Mouse (Mus musculus) liver, postnatal 0 days (tissue): ENCODE measurements around the gene Gm20809. TPM values are rescaled to one million over a fixed set of nuclear protein-coding genes. Genes with fewer than 3 reads are reported as not detected.
"Not testable (repeated sequence)": the region's sequence is repeated elsewhere in the genome, so short reads cannot be mapped to it uniquely, and the experiment has no call there.

ENCODE experiments used
- ATAC-seq: fragments of 200-750 bp; cut with Nextera tagmentation; 2 replicates; pipeline ENCODE4 v1.8.0; 2017; ENCODE audit warnings: mild to moderate bottlenecking, moderate library complexity
- DNase-seq: peaks from one replicate; pipeline ENCODE4 v3.0.0-alpha.2; 2016
- H3K27ac ChIP-seq: fragments of 300-500 bp; sonication (generic); 2 replicates; pipeline ENCODE4 v1.5.1; 2014; ENCODE audit warnings: antibody characterized with exemption, moderate library complexity, mild to moderate bottlenecking, low read depth
- H3K27me3 ChIP-seq: fragments of 300-500 bp; sonication (generic); 2 replicates; pipeline ENCODE4 v1.6.1; 2014; ENCODE audit warnings: low read length, control low read depth, mixed read lengths; ENCODE audit not compliant: insufficient read depth
- H3K36me3 ChIP-seq: fragments of 300-500 bp; sonication (generic); replicated peaks from 2 replicates; pipeline ENCODE4 v1.6.1; 2014; ENCODE audit warnings: mild to moderate bottlenecking, control low read depth, low read length, moderate library complexity, mixed read lengths; ENCODE audit not compliant: insufficient read depth
- H3K4me1 ChIP-seq: fragments of 300-500 bp; sonication (generic); 2 replicates; pipeline ENCODE4 v1.6.1; 2014; ENCODE audit warnings: antibody characterized with exemption, mild to moderate bottlenecking, control low read depth; ENCODE audit not compliant: insufficient read depth
- H3K4me2 ChIP-seq: fragments of 300-500 bp; sonication (generic); 2 replicates; pipeline ENCODE4 v1.6.1; 2014; ENCODE audit warnings: low read depth, mild to moderate bottlenecking, low read length, moderate library complexity, mixed read lengths
- H3K4me3 ChIP-seq: fragments of 300-500 bp; sonication (generic); 2 replicates; pipeline ENCODE4 v1.5.1; 2014; ENCODE audit warnings: low read depth, low read length
- H3K9ac ChIP-seq: fragments of 300-500 bp; sonication (generic); replicated peaks from 2 replicates; pipeline ENCODE4 v1.6.1; 2014; ENCODE audit warnings: mild to moderate bottlenecking, moderate library complexity
- H3K9me3 ChIP-seq: fragments of 300-500 bp; sonication (generic); 2 replicates; pipeline ENCODE4 v1.6.1; 2016; ENCODE audit warnings: mild to moderate bottlenecking, control low read depth, low read length, mixed read lengths
- WGBS: fragments of 180-500 bp; shearing (Covaris S2); extraction: QIAGEN DNeasy Blood & Tissue Kit; methylation state at CpG from one replicate; pipeline ENCODE4 v1.1.7; 2014; ENCODE audit not compliant: insufficient replicate concordance; 5-methylcytosine and 5-hydroxymethylcytosine counted together
- polyA plus RNA-seq: library from polyadenylated mRNA; unstranded; fragments of >200 nt; fragmentation: Nextera tagmentation; extraction: Ambion mirVana; gene quantifications from 2 replicates; pipeline ENCODE4 v1.2.1, GENCODE M21; 2015

Gene Gm20809
- not detected in 2 replicates for polyA plus RNA-seq

- not testable (repeated sequence) for ATAC-seq, DNase-seq, H3K4me2 ChIP-seq
Observed at GRCm38 (mm10) chrY:24454757-24455156, at the start of gene Gm20809. Gene Gm20809 (plus strand): TSS chrY:24455057.

More at GRCm38 (mm10) chrY:24454757-24455156, at the start of gene Gm20809:
- H3K4me1 ChIP-seq, H3K4me3 ChIP-seq, H3K27me3 ChIP-seq, H3K27ac ChIP-seq, H3K9ac ChIP-seq, H3K9me3 ChIP-seq, H3K36me3 ChIP-seq: not testable (repeated sequence)
- no CpG with 5 or more reads among the region's 3 CpGs for WGBS
